Mouse (Mus musculus) G1E-ER4 (cell line): ENCODE data around the gene Kit. TPM values are rescaled to one million over a fixed set of nuclear protein-coding genes. Genes with fewer than 3 reads are reported as not detected.

Source experiments
- GATA1 ChIP-seq: IDR thresholded peaks from one replicate; pipeline ENCODE4 v1.8.0; 2012; ENCODE audit warnings: low read length, inconsistent platforms
- polyA plus RNA-seq: library from polyadenylated mRNA; stranded (reverse); fragments of >175 nt; gene quantifications from 2 replicates; pipeline ENCODE4 v1.2.3, GENCODE M21; 2012

Gene Kit
- polyA plus RNA-seq, 1 experiment = 53.1 TPM

DNA sequence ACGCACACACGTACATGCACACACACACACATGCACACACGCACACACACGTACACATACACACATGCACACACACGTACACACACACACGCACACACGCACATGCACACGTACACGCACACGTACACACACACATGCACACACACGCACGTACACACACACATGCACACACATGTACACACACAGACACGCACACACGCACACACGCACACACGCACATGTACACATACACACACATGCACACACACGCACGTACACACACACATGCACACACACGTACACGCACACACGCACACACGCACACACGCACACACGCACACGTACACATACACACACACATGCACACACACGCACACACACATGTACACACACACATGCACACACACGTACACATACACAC is 85.6 kb downstream of the Kit start:
- no peak for TF ChIP-seq GATA1

DNA sequence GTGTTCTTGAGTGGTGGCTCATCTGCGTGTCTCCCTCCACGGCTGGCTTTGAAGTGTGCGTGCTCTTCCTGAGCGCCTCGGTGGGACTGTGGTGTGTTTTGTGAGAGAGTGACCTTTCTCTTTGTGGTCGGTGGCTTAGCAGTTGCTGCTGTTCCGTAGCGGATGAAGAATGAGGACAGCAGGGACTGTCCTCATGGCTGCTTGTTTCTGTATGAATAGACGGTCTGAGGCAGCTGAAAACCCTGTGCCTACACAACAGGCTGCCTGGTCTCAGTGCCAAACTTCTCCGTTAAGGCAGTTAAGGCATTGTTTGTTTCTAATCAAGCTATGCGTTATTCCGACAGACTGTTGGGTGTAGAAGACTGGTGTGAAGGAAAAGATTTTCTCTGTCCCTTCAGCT is 87.8 kb downstream of the Kit start:
- TF ChIP-seq GATA1 = no peak

DNA sequence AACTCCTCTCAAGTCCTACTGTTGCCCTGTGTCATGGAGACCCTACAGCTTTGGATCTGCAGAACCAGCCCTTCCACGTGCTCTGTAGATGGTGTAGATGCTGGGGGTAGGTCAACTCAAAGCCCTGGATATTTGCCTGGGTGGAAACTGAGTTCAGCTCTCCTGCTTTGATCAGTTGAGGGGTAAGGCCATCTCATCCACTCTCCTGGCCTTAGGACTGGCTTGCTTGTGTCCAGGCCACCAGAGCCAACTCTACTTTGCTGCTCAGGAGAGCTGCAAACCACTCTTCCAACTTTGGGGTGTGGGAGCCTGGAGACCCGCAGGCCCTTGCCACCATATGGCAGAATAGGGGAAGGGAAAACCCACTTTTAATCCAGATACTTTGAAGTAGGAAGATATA is 89.1 kb downstream of the Kit start:
- TF ChIP-seq GATA1 = no peak

DNA sequence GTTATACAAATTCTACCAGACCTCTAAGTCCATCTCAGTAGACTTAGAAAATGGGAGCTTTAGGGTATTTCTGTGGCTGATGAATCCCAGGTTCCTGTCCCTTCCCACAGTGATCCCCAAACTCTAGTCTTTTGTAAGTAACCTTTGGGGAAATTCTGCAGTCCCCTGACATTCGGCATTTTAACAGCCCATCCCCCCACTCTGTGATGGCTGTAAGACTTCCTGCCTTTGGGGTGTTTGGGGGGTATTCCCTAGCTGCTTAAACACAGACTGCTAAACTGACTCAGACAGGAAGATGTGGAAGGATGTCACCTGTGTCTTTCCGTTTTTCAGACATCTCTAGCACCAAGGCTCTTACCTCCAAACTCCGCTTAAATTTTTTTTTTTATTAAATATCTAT is 92.4 kb downstream of the Kit start:
- no peak for TF ChIP-seq GATA1

DNA sequence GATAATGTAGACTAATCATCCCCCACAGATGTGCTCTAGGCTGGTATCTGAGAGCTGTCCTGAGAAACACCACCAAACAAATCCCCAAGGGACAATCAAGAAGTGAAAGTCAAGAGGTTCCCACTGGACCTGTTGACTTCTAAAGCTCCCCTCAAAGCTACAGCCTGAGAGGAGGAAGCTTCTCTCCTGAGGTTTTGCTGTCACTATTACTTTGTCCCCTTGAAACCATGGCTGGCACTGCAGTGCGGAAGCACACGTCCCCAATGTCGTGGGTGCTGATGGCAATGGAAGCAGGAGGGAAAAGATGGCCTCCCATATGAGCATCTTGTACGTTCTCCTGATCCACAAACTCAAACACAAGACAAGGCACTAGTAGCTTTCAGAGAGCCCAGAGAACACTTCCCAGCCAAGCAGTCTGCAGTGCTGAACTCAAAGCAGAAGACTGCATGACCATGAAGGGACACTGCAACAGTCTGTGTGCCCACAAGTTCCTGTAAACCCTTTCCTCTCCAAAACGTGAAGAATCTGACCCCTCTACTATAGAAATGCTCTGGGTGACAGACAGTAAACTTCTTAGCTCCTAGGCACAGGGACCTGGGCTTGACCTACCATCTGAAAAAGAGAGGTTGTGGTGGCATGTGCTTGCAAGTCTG is 96.5 kb downstream of the Kit start:
- TF ChIP-seq GATA1 = no peak

DNA sequence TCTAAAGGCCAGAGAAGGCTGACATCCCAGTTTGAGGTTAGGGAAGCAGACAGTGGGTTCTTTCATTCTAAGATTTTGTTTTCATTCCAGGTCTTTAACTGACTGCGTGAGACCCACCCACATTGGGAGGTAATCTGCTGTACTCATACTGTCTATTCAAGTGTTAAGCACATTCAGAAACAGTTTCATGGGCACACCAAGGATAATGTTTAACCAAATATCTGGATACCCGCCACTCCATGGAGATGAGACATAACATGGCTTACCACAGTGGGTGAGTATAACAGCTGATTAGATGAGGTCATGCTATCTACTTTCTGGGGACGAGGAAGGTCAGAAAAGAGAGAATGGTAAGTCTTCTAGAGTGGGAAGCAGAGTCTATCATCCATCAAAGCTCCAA is 101.3 kb downstream of the Kit start:
- TF ChIP-seq GATA1 = no peak

DNA sequence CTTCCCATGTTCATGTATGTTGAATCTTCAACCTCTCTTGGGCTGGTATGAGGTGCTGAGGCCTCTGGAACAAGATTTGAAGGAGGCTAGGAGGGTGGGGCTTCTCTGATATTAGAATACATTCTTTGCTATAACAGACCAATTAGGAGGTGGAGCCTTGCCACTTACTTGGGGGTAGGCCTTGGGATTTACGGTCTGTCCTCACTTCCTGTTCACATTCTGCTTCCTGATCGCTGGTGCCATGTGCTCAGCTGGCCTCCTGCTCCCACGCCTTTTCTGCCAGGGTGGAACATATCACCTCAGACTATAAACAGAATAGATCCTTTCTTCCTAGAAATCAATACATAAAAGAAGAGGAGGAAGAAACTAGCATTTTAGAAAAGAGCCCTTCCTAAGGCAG is 105.2 kb downstream of the Kit start:
- no peak for TF ChIP-seq GATA1

DNA sequence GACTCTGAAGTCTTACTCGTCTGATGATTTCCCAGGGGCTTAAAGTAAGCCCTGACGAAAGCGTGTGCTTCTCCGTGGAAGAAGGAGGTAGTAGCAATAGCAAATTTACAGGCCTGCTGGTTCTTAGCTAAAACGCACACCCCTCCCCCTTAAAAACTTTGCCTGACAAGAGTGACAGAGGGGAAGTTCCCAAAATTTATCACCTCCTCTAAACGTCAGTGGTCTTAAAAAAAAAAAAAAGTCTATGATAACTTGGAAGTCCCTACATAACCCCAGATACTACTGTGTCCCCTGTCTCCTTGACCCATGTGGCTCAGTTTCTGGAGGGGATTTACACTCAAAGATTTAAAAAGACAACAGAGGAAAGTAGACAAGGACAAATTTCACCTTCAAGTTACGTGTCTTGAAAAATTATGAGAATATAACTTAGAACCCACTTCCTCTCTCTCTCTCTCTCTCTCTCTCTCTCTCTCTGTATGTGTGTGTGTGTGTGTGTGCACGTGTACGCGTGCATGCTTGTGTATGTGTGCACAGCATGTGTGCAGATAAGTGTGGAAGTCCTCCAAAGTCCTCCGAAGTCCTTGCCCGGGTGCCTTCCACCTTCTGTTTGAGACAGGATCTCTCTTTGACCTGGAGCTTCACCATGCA is 120.6 kb downstream of the Kit start:
- TF ChIP-seq GATA1 = no peak

DNA sequence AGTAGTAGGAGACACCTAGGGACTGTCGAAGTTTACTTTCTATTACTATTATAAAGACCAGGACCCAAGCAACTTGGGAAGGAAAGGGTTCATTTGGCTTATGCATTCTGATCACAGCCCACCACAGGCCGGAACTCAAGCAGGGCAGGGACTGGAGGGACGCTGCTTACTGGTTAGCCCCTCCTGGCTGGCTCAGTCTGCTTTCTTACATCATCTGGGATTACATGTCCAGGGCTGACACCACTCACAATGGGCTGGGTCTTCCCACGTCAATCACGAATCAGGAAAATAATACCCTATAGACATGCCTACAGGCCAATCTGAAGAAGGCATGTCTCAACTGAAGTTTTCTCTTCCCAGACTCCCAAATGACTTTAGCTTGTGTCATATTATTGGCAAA is 122.2 kb downstream of the Kit start:
- TF ChIP-seq GATA1 = no peak

DNA sequence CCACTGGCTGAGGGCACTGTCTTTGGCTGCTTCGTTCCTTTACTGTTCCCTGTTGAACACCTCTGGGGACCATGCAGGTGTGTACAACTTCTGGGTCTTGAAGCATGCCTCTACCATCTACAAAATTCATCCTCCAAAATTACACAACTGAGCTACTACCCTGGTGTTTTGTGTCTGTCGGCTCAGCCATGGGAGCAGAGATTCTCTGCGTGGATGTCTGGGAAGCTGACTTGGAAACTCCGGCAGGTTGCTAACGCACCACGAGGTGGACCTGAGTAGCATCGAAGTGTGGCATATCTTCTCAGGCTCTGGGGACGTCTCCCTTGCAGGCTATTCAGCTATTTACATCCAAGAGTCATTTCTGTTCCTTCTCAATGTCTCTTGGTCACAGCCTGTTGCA is 123.8 kb downstream of the Kit start:
- no peak for TF ChIP-seq GATA1

DNA sequence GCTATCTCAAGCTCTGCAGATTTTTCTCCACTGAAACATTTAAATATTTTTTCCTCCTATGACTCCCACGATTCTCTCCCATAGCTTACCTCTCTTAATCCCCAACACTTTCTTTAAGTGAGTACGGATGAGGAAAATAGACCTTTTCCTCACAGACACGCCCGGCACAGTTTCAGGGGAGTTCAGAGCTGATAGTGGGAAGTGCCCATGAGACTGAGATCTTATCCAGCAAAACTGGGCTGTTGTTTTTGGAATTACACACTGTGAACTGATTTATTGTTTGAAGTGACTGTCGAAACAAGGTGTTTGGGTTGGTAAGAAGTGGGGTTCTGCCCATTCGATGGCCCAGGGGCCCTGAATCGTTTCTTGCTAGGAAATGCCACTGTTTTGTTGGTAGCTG is 124.4 kb downstream of the Kit start:
- TF ChIP-seq GATA1 = no peak

DNA sequence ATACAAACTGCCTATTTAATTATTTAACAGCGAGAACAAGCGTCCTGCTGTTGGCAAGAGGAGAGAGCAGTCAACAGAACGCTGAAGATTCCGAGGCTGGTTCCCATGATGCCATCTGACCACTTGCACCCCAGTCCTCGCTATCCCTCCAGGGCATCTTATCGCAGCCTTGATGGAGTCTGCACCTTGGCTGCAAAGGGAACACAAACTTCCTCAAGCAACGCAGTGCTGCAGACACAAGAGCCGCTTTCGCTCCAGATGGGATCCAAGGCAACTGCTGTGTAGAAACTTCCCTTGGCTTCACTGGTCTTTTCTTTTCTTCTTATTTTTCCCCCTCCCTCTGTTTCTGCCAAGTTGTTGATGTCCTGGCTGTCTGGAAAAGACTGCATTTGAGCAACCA is 124.8 kb downstream of the Kit start:
- no peak for TF ChIP-seq GATA1

DNA sequence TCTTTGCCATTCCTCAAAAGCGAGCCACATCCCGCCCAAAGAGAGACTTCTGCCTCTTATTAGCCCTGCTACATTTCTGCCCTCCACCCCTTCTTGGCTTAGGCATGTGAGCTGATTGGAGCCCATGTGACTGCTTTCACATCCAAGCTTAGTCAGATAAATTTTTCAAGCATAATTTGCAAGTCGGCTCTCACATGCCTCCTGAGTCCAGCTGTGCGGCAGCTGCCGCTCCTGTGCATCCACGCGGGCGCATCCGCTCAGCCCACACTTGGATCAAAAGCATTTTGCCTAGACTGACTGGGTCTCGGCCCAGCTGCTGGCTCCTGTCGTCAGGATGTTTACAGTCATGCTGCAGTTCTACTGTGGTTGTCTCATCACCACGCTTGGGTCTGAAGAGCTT is 126.9 kb downstream of the Kit start:
- no peak for TF ChIP-seq GATA1

DNA sequence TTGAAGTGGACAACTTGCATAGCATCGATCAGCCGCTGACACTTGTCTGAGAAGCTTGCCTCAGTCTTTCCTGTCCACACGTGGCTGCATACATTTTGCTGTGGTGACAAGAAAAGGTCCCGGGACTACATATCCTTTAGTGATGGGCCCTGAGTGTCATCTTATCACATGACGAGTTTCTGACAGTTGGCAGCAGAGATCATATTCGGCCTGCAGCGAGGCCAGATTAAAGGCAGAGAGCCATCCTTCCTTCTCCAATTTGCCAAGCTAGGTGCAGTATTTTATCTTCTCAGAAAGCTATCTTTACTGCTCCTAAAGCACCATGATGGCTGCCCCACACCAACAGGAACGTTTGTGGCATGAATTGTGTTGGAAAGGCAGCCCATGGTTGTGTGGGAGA is 127.4 kb downstream of the Kit start:
- TF ChIP-seq GATA1 = no peak

DNA sequence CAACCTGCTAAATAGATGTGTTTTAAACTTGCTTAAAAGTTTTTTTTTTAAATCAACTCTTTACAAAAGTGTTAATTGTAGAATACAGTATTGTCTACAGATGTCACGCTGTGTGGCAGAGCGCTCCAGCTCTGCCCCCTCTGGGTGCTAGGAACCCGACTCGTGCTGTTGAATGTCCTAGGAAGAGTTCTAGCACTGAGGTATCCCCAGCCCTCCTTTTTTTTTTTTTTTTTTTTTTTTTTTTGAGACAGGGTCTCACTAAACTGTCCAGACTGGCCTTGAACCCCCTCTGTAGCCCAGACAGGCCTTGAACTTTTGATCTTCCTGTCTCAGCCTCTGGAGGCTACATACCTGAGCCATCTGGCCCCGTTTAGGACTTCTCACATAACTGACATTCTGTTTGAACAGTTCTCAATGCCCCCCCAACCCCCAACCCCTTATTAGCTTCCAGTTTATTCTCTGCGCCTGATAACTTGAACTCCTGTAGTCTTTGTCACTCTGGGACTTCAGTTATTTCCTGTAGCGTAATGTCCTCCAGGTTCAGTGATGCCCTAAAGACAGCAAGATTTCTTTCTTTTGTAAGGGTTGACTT is 130.0 kb downstream of the Kit start:
- TF ChIP-seq GATA1 = no peak

DNA sequence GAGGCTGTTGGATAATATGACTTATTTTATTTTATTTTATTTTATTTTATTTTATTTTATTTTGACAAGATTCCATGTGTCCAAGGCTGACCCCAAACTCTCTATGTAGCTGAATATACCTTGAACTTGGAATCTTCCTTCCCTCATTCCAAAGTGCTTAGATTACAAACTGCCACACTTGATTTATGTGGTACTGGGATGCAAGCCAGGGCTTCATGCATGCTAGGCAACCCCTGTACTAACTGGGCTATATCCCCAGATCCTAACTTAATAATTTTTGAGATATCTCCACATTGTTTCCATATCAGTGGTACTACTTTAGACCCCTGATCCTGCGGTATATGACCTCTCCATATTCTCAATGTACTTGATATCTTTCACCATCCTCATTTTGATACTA is 130.7 kb downstream of the Kit start:
- TF ChIP-seq GATA1 = no peak
